Mouse (Mus musculus) activated CD4-positive, CD25-positive, alpha-beta regulatory T cell, adult 4 months (primary cell): ENCODE results near the gene B3gat1. TPM values are rescaled to one million over a fixed set of nuclear protein-coding genes. Genes with fewer than 3 reads are reported as not detected.

Experiments used
- ATAC-seq: one replicate; pipeline ENCODE4 v1.8.0; 2017
- polyA plus RNA-seq, 2 experiments: library from polyadenylated mRNA; unstranded; fragments of 100-300 nt; shearing (Covaris generic); gene quantifications; one replicate each; pipeline ENCODE4 v1.2.1; 2017

Gene B3gat1
- polyA plus RNA-seq, 2 experiments from 2014 or later, result not detected

- ATAC-seq, result no peak
These were observed 44.9 kb downstream of the B3gat1 start for GRCm38 (mm10) chr9:26778421-26778820.

DNA sequence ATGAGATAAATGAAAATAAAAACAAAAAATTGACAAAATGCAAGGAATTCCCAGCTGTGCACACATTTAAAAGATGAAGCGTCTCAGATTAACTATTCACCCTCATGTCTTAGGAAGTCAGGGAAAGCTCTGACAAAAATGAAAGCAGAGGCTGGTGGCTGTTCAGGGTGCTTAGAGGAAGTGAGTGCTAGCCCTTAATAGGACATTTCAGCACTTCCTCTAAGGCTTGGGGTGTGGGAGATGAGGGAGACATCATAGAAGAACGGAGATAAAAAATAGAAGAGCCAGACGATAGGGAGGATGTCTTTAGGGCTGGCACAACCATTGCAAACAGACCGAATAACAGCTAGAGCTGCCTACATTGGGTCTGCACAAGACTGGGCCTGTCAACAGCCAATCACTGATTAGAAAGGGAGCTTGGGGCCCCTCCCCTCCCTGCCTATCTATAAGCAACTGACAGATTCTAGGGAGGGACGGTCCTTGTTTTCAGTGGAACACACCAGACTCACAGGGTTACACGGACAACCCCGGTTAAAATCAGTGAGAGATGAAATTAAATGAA lies 50.0 kb downstream of the B3gat1 start:
- no peak for ATAC-seq

GRCm38 (mm10) chr9:26792829-26793228 lies 59.3 kb downstream of the B3gat1 start:
- ATAC-seq, result no peak

- no peak for ATAC-seq
These were observed 64.7 kb downstream of the B3gat1 start for GRCm38 (mm10) chr9:26798205-26798604.

DNA sequence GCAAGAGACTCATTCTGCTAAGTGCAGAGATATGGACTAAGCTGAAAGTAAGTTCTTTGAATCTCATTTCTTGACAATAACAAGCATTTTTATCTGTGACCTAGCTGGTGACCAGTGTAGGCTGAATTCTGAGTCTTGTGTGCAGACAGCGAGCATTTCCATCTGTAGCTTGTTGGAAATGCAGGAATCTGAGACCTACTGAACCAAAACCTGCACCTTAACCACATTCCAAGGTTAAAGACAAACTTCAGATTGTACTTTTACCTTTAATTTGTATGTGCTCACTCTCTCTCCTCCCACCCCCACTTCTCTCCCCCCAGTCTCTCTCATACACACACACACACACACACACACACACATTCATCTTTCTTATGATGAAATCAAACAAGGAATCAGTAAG lies 65.2 kb downstream of the B3gat1 start:
- no peak for ATAC-seq

DNA sequence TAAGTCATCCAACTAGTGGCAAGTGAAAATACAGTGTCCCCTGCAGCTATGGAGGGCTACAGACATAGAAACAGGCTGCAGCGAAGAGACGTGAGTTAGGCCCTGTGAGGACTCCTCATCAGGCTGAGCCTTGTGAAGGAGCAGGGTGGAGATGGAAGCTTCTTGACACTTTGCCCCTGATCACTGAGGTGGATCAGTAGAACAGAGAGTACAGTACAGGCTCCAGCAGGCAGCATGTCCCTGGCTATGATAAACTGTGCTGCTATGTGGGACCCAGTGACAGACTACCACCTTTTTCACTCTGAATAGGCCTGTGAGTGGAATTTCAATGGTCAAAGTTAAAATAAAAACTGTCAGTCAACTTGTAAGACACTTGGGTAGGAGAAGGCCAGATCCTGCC lies 66.8 kb downstream of the B3gat1 start:
- ATAC-seq, result no peak

DNA sequence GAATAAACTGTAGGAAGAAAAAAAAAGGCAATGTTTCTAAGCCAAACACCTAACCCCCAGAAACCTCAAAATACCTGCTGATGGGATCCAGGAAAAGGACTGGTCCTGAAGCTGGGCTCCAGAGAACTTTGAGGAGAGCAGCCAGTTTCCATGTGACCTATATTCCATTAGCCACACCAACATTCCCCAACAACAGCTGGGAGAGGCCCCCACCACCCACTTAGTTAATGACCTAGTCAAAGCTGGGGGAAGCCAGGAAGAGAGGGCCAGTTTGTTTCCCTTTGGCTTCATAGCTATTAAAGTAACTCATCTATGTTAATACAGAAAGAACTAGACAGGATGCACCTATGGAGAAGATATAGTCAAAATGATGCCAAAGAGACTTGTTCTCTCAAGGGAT lies 70.8 kb downstream of the B3gat1 start:
- no peak for ATAC-seq

DNA sequence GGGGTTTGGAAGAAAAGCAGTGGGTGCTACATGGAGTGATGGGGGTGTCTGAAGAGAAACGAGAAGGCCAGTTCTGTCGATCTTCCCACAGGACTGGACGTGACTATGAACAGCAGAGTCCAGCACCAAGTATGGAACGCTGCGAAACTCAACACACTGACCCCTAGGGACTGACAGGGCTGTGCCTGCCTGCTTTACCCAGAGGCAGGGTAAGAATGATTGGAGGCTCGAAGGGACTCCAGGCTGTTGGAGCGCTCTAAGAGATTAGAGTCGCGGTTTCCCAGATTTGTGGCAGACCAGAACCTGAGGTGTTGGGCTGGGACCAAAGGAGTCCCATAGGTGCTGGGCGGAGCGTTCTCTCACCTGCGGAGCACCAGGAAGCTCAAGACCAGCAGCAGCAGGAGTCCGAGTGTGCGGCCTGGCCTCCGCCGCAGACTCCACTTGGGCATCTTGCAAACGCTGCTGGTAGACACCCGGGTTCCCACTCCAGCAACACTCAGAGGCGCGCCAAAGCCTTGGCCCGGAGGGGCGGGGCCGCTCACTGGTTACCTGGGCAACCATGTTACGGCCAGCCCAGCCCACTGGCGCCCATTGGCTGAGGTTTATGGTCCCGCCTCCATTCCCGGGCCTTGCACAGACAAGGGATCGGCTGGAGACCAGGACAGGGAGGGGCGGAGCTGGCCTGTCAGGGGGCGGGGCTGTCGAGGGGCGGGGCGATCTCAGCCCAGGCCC lies 72.6 kb downstream of the B3gat1 start, which contains the start of gene Glb1l2:
Glb1l2 (minus strand) TSS at position 534 of the 732 bp plus-strand sequence.
- ATAC-seq, result no peak

DNA sequence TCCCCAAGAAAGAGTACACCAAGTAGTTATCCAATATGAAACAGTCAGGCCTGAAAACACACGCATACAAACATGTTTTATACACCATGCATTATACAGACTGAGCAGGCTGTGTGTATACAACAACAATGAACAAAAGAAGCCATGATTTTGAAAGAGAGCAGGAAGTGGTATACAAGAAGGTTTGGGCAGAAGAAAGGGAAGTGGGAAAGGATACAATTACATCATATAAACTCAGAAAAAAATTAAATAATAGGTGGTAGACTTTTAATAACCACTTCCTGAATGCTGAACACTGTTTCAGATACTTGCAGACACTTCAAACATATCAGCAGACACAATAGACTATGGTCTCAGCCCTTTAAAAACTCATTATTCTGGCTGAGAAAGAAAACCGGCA lies 75.2 kb downstream of the B3gat1 start:
- ATAC-seq, result no peak

Other genes starting within 250 kb of the B3gat1 start
- gene Glb1l2, start 72.7 kb downstream of the B3gat1 start, polyA plus RNA-seq, result not detected
- not detected for gene Glb1l3, start 127.2 kb downstream of the B3gat1 start, polyA plus RNA-seq
- gene Gm1110, start 189.4 kb downstream of the B3gat1 start, polyA plus RNA-seq, result under 1 TPM; 0.45 to 0.49 TPM